Mouse (Mus musculus) kidney, adult 2 months (tissue): ENCODE data around the gene Lama1. TPM values are rescaled to one million over a fixed set of nuclear protein-coding genes. Genes with fewer than 3 reads are reported as not detected.

Experiments used
- DNase-seq: peaks from one replicate; pipeline ENCODE4 v3.0.0; 2021
- H3K27ac ChIP-seq: fragments of 200-500 bp; 2 replicates; pipeline ENCODE4 v1.5.1; 2012; ENCODE audit warnings: low read depth, low read length, control low read depth, inconsistent platforms; ENCODE audit not compliant: insufficient read depth
- H3K27me3 ChIP-seq: fragments of 200-500 bp; replicated peaks from 2 replicates; pipeline ENCODE4 v1.6.1; 2012; ENCODE audit warnings: mild to moderate bottlenecking, moderate library complexity, low read length, inconsistent platforms; ENCODE audit not compliant: control insufficient read depth, insufficient read depth
- H3K36me3 ChIP-seq: fragments of 200-500 bp; 2 replicates; pipeline ENCODE4 v1.6.1; 2012; ENCODE audit warnings: mild to moderate bottlenecking, moderate library complexity, low read length, inconsistent platforms; ENCODE audit not compliant: control insufficient read depth, insufficient read depth
- H3K4me1 ChIP-seq: fragments of 200-500 bp; 2 replicates; pipeline ENCODE4 v1.6.1; 2011; ENCODE audit warnings: low read length; ENCODE audit not compliant: control insufficient read depth, insufficient read depth
- H3K4me3 ChIP-seq: fragments of 200-500 bp; 2 replicates; pipeline ENCODE4 v1.5.1; 2011; ENCODE audit warnings: mild to moderate bottlenecking, low read depth, low read length, control low read depth; ENCODE audit not compliant: insufficient read depth
- CTCF ChIP-seq: fragments of 200-500 bp; conservative IDR thresholded peaks from 2 replicates; pipeline ENCODE4 v1.5.1; 2011; ENCODE audit warnings: low read depth, mild to moderate bottlenecking, control low read depth, low read length, moderate library complexity, mixed read lengths; ENCODE audit not compliant: insufficient read depth, insufficient read length
- POLR2A ChIP-seq: fragments of 200-500 bp; IDR thresholded peaks from one replicate; pipeline ENCODE4 v1.6.1; 2011; ENCODE audit warnings: low read depth, low read length, control low read depth
- WGBS: fragments of 180-500 bp; shearing (Covaris S2); methylation state at CpG from one replicate; pipeline ENCODE4 v1.1.7; 2018; 5-methylcytosine and 5-hydroxymethylcytosine counted together
- polyA plus RNA-seq: library from polyadenylated mRNA; depleted of rRNA; stranded (reverse); fragments of >200 nt; gene quantifications from 2 replicates; pipeline ENCODE4 v1.2.3, GENCODE M21; 2012

Lama1 gene
- polyA plus RNA-seq, 1 experiment, result 8.1 TPM

DNA sequence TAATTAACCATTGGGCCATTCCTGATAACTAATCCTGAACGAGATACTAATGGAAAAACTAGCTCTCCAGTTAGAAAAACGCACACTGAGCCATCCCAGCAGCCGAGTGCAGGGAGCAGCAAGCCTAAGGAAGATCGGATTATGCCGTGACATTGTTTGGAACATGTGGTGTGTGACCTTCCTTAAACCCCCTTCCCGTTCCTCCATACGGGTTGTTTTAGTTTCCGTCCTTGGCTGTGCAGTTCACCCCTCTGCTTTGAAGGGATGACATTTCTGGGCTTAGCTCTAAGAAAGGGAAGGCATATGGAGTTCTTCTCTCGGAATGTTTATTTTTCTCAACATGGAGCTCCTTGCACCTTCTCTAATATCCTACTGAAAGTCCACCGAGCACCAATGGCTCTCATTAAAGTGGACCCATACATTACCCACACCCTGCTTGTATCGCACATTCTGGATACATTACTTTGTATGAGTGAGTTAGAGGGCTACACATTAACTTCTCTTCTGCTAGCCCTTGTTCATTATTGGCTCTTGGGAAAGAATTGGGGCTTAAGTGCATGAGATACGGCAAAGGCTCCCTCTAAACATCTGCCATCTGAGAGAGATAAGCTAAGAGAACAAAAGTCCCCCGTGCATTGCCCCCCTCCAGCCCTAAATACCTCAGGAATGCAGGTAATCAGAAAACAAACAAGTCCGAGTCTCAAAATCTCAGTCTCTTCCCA lies 11.9 kb upstream of the Lama1 start:
- Histone ChIP-seq H3K27ac (no peak overlapping the region), H3K27me3 (no peaks in the 10 kb centered on the region; the same call in 1 of the 2 replicates), H3K36me3 (no peaks in the 10 kb centered on the region), H3K4me1 (0 out of 2 replicates have a peak, but pooled peaks cover 3% of the 10 kb centered on the region), H3K4me3 (no peak overlapping the region)
- TF ChIP-seq POLR2A (no peak), CTCF (no peak)
- no peak for DNase-seq
- WGBS, result 25% methylated on average over 14 of the region's 14 CpGs

DNA sequence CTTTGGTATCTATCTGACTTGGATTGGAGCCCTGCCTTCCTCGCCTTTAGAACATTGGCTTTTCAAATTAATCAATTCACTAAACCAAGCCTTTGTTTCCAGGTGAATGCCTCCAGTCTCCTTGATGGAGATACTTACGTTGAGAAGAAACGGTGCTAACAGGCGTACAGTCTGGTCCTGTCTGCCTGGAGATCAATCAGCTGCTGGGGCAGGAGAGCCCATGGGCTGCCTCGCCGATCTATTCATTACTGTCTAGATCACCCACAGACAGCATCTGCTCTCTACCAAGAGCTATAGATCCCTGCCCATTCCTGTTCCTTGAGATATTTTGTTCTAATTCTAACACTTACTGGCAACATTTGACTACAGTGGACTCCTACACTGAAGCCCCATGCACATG lies 9.6 kb upstream of the Lama1 start:
- DNase-seq, result no peak
- WGBS, result 91% methylated on average over 6 of the region's 6 CpGs
- TF ChIP-seq POLR2A (no peak), CTCF (no peak)
- H3K27me3 ChIP-seq, result no peaks in the 10 kb centered on the region; the same call in 1 of the 2 replicates
- H3K4me1 ChIP-seq, result 0 out of 2 replicates have a peak, but pooled peaks cover 3% of the 10 kb centered on the region
- no peak overlapping the region for H3K4me3 ChIP-seq
- no peaks in the 10 kb centered on the region for H3K36me3 ChIP-seq
- no peak overlapping the region for H3K27ac ChIP-seq

DNA sequence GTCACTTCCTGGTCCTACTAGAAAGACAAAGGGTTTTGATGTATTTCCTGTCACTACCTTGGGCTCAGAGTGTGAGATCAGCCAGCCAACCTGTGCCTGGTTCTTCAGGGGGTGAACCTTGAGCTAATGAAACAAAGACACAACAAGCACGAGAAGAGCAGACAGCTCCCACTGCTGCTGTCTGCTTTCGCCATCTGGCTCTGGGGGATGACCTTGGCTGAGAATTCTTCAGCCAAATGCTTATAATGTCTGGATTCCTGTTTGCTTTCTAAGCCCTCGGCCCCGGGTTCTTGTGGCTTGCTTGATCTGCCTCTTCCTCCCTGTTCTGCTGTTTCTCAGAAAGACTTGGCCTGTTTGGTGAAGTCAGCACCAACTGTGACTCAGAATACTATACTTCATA lies 6.4 kb upstream of the Lama1 start:
- no peaks in the 10 kb centered on the region for H3K36me3 ChIP-seq
- TF ChIP-seq CTCF (no peak), POLR2A (no peak)
- 57% methylated on average over 4 of the region's 4 CpGs for WGBS
- H3K4me1 ChIP-seq, result no peaks in the 10 kb centered on the region
- no peaks in the 10 kb centered on the region for H3K27me3 ChIP-seq
- H3K27ac ChIP-seq, result no peak overlapping the region
- no peak for DNase-seq
- no peak overlapping the region for H3K4me3 ChIP-seq

DNA sequence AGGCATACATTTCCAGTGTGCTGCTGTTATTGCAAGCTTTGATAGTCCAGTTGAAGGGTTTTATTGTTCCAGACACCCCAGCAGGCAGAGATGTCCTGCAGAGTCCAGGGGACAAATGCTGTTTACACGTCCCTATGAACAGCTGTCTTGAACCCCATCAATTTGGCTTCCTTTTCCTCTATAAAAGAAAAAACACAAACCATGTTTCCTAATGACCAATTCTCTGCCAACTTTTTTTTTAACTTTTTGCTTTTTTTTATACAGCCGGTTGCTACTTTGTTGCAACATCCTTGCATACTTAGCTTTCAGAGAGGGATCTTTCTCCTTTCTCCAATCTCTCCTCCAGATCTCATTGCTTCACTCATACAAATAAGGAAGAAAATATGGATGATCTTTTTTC lies 4.4 kb upstream of the Lama1 start:
- H3K27ac ChIP-seq, result no peak overlapping the region
- H3K4me1 ChIP-seq, result no peaks in the 10 kb centered on the region; the same call in 1 of the 2 replicates
- H3K4me3 ChIP-seq, result no peak overlapping the region
- 58% methylated on average over 2 of the region's 2 CpGs for WGBS
- no peak for DNase-seq
- TF ChIP-seq POLR2A (no peak), CTCF (no peak)
- H3K27me3 ChIP-seq, result no peaks in the 10 kb centered on the region
- H3K36me3 ChIP-seq, result no peaks in the 10 kb centered on the region

DNA sequence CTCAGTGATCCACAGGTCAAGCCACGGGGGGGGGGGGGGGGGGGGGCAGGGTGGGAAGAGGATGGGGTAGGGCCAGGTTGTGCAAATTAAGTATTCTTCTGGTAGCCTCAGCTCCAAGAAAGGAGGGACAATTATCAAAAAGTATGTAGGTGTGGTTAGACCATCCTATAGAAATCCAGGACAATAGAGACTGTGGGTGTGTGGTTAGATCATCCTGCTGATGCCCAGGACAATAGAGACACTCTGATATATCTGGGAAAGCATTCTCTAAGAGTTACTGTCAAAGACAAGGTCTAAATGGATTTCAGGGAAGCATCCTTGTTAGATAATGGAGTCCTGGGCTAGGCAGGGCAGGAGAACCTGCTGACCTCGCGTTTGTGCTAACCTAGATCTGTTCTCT lies 3.2 kb upstream of the Lama1 start:
- H3K4me1 ChIP-seq, result peaks cover 4% of the 10 kb centered on the region; the same call in 1 of the 2 replicates
- DNase-seq, result no peak
- no peak overlapping the region for H3K4me3 ChIP-seq
- no peaks in the 10 kb centered on the region for H3K27me3 ChIP-seq
- 79% methylated on average over 3 of the region's 3 CpGs for WGBS
- TF ChIP-seq POLR2A (no peak), CTCF (no peak)
- H3K27ac ChIP-seq, result no peak overlapping the region
- H3K36me3 ChIP-seq, result no peaks in the 10 kb centered on the region

DNA sequence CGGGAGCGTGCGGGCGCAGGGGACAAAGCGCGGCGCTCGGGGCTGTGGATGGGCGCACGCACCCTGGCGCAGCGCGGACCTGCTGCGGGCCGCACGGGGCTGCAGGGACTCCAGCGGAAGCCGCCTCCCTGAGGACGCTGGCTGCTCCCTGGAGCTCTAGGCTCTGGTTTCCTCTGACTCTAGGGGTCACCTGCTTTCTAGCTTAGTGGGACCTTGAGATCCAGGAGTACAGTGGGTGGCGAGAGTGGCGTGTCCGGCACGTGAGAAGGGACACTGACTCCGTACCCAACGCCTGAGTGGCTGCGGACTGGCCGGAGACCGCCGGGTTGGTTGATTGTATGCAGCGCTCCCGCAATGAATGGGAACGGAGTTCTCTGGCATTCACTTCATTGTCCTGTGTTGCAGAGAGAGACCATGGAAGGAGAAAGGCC lies 417 bp downstream of the Lama1 start:
- no peak overlapping the region for H3K27ac ChIP-seq
- under 1% methylated on average over 32 of the region's 32 CpGs for WGBS
- H3K4me3 ChIP-seq, result peak overlapping the region; percentile 61

DNA sequence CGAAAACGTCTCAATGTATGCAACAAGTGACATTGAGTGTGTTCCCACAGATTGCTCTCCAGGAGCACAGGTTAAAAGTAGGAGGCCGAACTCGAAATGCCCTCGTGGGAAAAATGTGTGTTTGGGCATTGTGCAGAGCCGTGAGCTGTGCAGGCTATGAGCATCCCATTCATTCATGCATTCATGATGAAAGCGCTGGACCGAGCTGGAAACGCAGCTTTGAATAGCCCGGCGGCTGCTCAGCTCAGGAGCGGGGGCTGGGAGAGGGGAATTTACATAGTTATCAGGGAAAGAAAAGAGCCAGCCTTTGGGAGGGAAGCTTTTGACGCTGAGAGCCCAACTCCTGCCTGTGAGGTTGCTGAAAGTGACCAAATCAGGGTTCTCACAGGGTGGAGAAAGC lies 1.2 kb downstream of the Lama1 start:
- Histone ChIP-seq H3K27me3 (no peaks in the 10 kb centered on the region), H3K4me1 (peaks cover 4% of the 10 kb centered on the region; the same call in 1 of the 2 replicates), H3K36me3 (no peaks in the 10 kb centered on the region), H3K4me3 (no peak overlapping the region), H3K27ac (no peak overlapping the region)
- no peak for TF ChIP-seq CTCF
- TF ChIP-seq POLR2A, result no peak
- DNase-seq, result no peak
- WGBS, result 12% methylated on average over 13 of the region's 13 CpGs

More for the DNA sequence above, 417 bp downstream of the Lama1 start:
- TF ChIP-seq POLR2A, result no peak
- TF ChIP-seq CTCF, result no peak
- peak; percentile 36 for DNase-seq
- peaks cover 4% of the 10 kb centered on the region; the same call in 1 of the 2 replicates for H3K4me1 ChIP-seq
- no peaks in the 10 kb centered on the region for H3K27me3 ChIP-seq
- no peaks in the 10 kb centered on the region for H3K36me3 ChIP-seq
